ENCODE assay signal across 11 mouse cellular contexts in genomic region chr6:88075960-88076517, GRCm38 (mm10). TPM values are rescaled to one million over a fixed set of nuclear protein-coding genes. Genes with fewer than 3 reads are reported as not detected.
DNase-seq lines count a peak whose midpoint lies in the region; ATAC-seq and TF ChIP-seq lines count a peak whose summit lies in the region.
"Had no signal": no experiment of that assay in that cellular context is flagged by ENCODE, and none has a peak within 500 bp of the region (broad histone marks: within the 10 kb centered on the region; RNA-seq: fewer than 3 reads in every experiment).

No protein-coding gene starts in this region.

- no peak overlapping the region for H3K9ac ChIP-seq in embryonic facial prominence, embryonic 12.5 days
- H3K9ac ChIP-seq in limb, embryonic 11.5 days (ENCODE audit: low read length): no peak overlapping the region
- H3K9ac ChIP-seq in limb, embryonic 13.5 days: no peak overlapping the region
- H3K9ac ChIP-seq in midbrain, postnatal 0 days (replicated peaks; ENCODE audit: low read length, poor library complexity, severe bottlenecking): no peak overlapping the region

- no peak for DNase-seq in embryonic facial prominence, embryonic 10.5 days (ENCODE audit: low spot score)
- DNase-seq in limb, embryonic 11.5 days (ENCODE audit: low spot score): no peak
- DNase-seq in limb, embryonic 10.5 days (ENCODE audit: low spot score): no peak
- DNase-seq in midbrain, postnatal 0 days (ENCODE audit: low spot score): no peak
- DNase-seq in ovary, adult 18-20 months (ENCODE audit: low spot score): no peak
- DNase-seq in cerebellum, adult 11-12 months: no peak
- DNase-seq: kidney, adult 8-10 months; lung, postnatal 10 days had no signal

- no peak overlapping the region for H3K27ac ChIP-seq in embryonic facial prominence, embryonic 12.5 days
- H3K27ac ChIP-seq in embryonic facial prominence, embryonic 10.5 days (replicated peaks): no peak overlapping the region
- H3K27ac ChIP-seq in limb, embryonic 11.5 days (replicated peaks; ENCODE audit: low read depth, low read length): no peak overlapping the region
- H3K27ac ChIP-seq in limb, embryonic 10.5 days: no peak overlapping the region
- no peak overlapping the region for H3K27ac ChIP-seq in limb, embryonic 13.5 days
- H3K27ac ChIP-seq in midbrain, postnatal 0 days (ENCODE audit: low read depth, low read length): no peak overlapping the region

- peak overlapping the region; percentile 62; the same call in 1 of the 2 replicates for H3K4me2 ChIP-seq in embryonic facial prominence, embryonic 12.5 days (replicated peaks)
- peak overlapping the region; percentile 69; the same call in 1 of the 2 replicates for H3K4me2 ChIP-seq in limb, embryonic 11.5 days (ENCODE audit: low read depth, severe bottlenecking)
- H3K4me2 ChIP-seq in limb, embryonic 13.5 days (replicated peaks): peak overlapping the region; percentile 71; the same call in 1 of the 2 replicates
- peak overlapping the region; percentile 66; the same call in 1 of the 2 replicates for H3K4me2 ChIP-seq in midbrain, postnatal 0 days (ENCODE audit: low read depth, low read length, poor library complexity, severe bottlenecking)

- H3K4me1 ChIP-seq in embryonic facial prominence, embryonic 12.5 days: 0 out of 2 replicates have a peak, but pooled peaks cover 3% of the 10 kb centered on the region
- H3K4me1 ChIP-seq in embryonic facial prominence, embryonic 10.5 days: peaks cover 12% of the 10 kb centered on the region
- H3K4me1 ChIP-seq in limb, embryonic 11.5 days (ENCODE audit: control insufficient read depth, insufficient read depth, low read length): no peaks in the 10 kb centered on the region
- peaks cover 5% of the 10 kb centered on the region; the same call in 1 of the 2 replicates for H3K4me1 ChIP-seq in limb, embryonic 10.5 days
- no peaks in the 10 kb centered on the region for H3K4me1 ChIP-seq in limb, embryonic 13.5 days
- 0 out of 2 replicates have a peak, but pooled peaks cover 2% of the 10 kb centered on the region for H3K4me1 ChIP-seq in midbrain, postnatal 0 days (ENCODE audit: insufficient read depth, low read length)

- no peak for TF ChIP-seq CTCF in midbrain, postnatal 0 days (IDR thresholded peaks at IDR 0.05)

- H3K9me3 ChIP-seq in embryonic facial prominence, embryonic 12.5 days: no peaks in the 10 kb centered on the region
- no peaks in the 10 kb centered on the region for H3K9me3 ChIP-seq in embryonic facial prominence, embryonic 10.5 days
- no peaks in the 10 kb centered on the region for H3K9me3 ChIP-seq in limb, embryonic 11.5 days (ENCODE audit: control insufficient read depth, low read length)
- H3K9me3 ChIP-seq in limb, embryonic 10.5 days (replicated peaks): no peaks in the 10 kb centered on the region
- H3K9me3 ChIP-seq in limb, embryonic 13.5 days: no peaks in the 10 kb centered on the region
- no peaks in the 10 kb centered on the region for H3K9me3 ChIP-seq in midbrain, postnatal 0 days (ENCODE audit: low read length)
- H3K9me3 ChIP-seq: G1E had no signal

- 79% methylated on average over 1 of the region's 1 CpGs for WGBS in embryonic facial prominence, embryonic 12.5 days
- 86% methylated on average over 1 of the region's 1 CpGs for WGBS in embryonic facial prominence, embryonic 10.5 days
- WGBS in limb, embryonic 11.5 days: 92% methylated on average over 1 of the region's 1 CpGs
- WGBS in limb, embryonic 10.5 days: 90% methylated on average over 1 of the region's 1 CpGs
- 83% methylated on average over 1 of the region's 1 CpGs for WGBS in limb, embryonic 13.5 days
- WGBS in midbrain, postnatal 0 days: 68% methylated on average over 1 of the region's 1 CpGs

- no peak overlapping the region for H3K4me3 ChIP-seq in embryonic facial prominence, embryonic 12.5 days
- H3K4me3 ChIP-seq in embryonic facial prominence, embryonic 10.5 days: no peak overlapping the region
- no peak overlapping the region for H3K4me3 ChIP-seq in limb, embryonic 11.5 days (ENCODE audit: low read depth, low read length)
- no peak overlapping the region for H3K4me3 ChIP-seq in limb, embryonic 10.5 days
- H3K4me3 ChIP-seq in limb, embryonic 13.5 days: no peak overlapping the region
- no peak overlapping the region for H3K4me3 ChIP-seq in midbrain, postnatal 0 days (ENCODE audit: low read depth, low read length)

- H3K27me3 ChIP-seq in embryonic facial prominence, embryonic 12.5 days: 0 out of 2 replicates have a peak, but pooled peaks cover 3% of the 10 kb centered on the region
- peaks cover 27% of the 10 kb centered on the region for H3K27me3 ChIP-seq in embryonic facial prominence, embryonic 10.5 days (replicated peaks; ENCODE audit: low read depth, poor library complexity, severe bottlenecking)
- H3K27me3 ChIP-seq in limb, embryonic 11.5 days (ENCODE audit: control insufficient read depth, insufficient read depth, low read length): no peaks in the 10 kb centered on the region
- H3K27me3 ChIP-seq in limb, embryonic 10.5 days (ENCODE audit: low read depth, poor library complexity, severe bottlenecking): peaks cover 30% of the 10 kb centered on the region
- H3K27me3 ChIP-seq in limb, embryonic 13.5 days: peaks cover 19% of the 10 kb centered on the region; the same call in 1 of the 2 replicates
- H3K27me3 ChIP-seq in midbrain, postnatal 0 days (ENCODE audit: insufficient read depth, low read length): peaks cover 12% of the 10 kb centered on the region; the same call in 1 of the 2 replicates

- no peaks in the 10 kb centered on the region for H3K36me3 ChIP-seq in embryonic facial prominence, embryonic 12.5 days
- no peaks in the 10 kb centered on the region for H3K36me3 ChIP-seq in embryonic facial prominence, embryonic 10.5 days (replicated peaks)
- no peaks in the 10 kb centered on the region for H3K36me3 ChIP-seq in limb, embryonic 11.5 days (ENCODE audit: control insufficient read depth, insufficient read depth, low read length)
- no peaks in the 10 kb centered on the region for H3K36me3 ChIP-seq in limb, embryonic 10.5 days
- H3K36me3 ChIP-seq in limb, embryonic 13.5 days: no peaks in the 10 kb centered on the region
- H3K36me3 ChIP-seq in midbrain, postnatal 0 days (ENCODE audit: insufficient read depth, low read length): no peaks in the 10 kb centered on the region
- H3K36me3 ChIP-seq: G1E had no signal

- no peak for ATAC-seq in embryonic facial prominence, embryonic 12.5 days (ENCODE audit: insufficient number of reproducible peaks, insufficient read depth, low FRiP score, low TSS enrichment)
- no peak for ATAC-seq in limb, embryonic 11.5 days (ENCODE audit: insufficient number of reproducible peaks, low FRiP score, low TSS enrichment, low read depth)
- no peak for ATAC-seq in limb, embryonic 13.5 days (ENCODE audit: low FRiP score, low read depth)
- ATAC-seq in midbrain, postnatal 0 days (ENCODE audit: low FRiP score): no peak

RNA-seq across cellular contexts. Expression of gene Rpn1, which starts 8.2 kb away (rescaled TPM):
- 345 and 352 TPM in 2 replicates for polyA plus RNA-seq in embryonic facial prominence, embryonic 12.5 days (2016; fragmentation: Nextera tagmentation; extraction: Ambion mirVana)
- 302 and 327 TPM in 2 replicates for polyA plus RNA-seq in embryonic facial prominence, embryonic 10.5 days (2016; fragmentation: Nextera tagmentation; extraction: Ambion mirVana)
- polyA plus RNA-seq in limb, embryonic 11.5 days (2014; fragmentation: Nextera tagmentation; extraction: Ambion mirVana): 332 and 352 TPM in 2 replicates
- 324 and 340 TPM in 2 replicates for polyA plus RNA-seq in limb, embryonic 10.5 days (2016; fragmentation: Nextera tagmentation; extraction: Ambion mirVana)
- polyA plus RNA-seq in limb, embryonic 13.5 days (2015; fragmentation: Nextera tagmentation; extraction: Ambion mirVana): 391 and 427 TPM in 2 replicates
- total RNA-seq in midbrain, postnatal 0 days (2014; rRNA removed): 196 and 198 TPM in 2 replicates
- 252 and 261 TPM in 2 replicates for polyA plus RNA-seq in midbrain, postnatal 0 days (2015; fragmentation: Nextera tagmentation; extraction: Ambion mirVana)

RNA-seq across cellular contexts. Expression of gene Rab7, which starts 31.0 kb away (rescaled TPM):
- 169 and 175 TPM in 2 replicates for polyA plus RNA-seq in embryonic facial prominence, embryonic 12.5 days (2016; fragmentation: Nextera tagmentation; extraction: Ambion mirVana)
- polyA plus RNA-seq in embryonic facial prominence, embryonic 10.5 days (2016; fragmentation: Nextera tagmentation; extraction: Ambion mirVana): 206 and 207 TPM in 2 replicates
- polyA plus RNA-seq in limb, embryonic 11.5 days (2014; fragmentation: Nextera tagmentation; extraction: Ambion mirVana): 208 and 216 TPM in 2 replicates
- polyA plus RNA-seq in limb, embryonic 10.5 days (2016; fragmentation: Nextera tagmentation; extraction: Ambion mirVana): 206 and 208 TPM in 2 replicates
- 184 and 186 TPM in 2 replicates for polyA plus RNA-seq in limb, embryonic 13.5 days (2015; fragmentation: Nextera tagmentation; extraction: Ambion mirVana)
- 87.5 and 103 TPM in 2 replicates for total RNA-seq in midbrain, postnatal 0 days (2014; rRNA removed)
- 356 and 379 TPM in 2 replicates for polyA plus RNA-seq in midbrain, postnatal 0 days (2015; fragmentation: Nextera tagmentation; extraction: Ambion mirVana)
